Mouse (Mus musculus) liver, embryonic 13.5 days (tissue): Measurements from ENCODE around the gene Atp5l. TPM values are rescaled to one million over a fixed set of nuclear protein-coding genes. Genes with fewer than 3 reads are reported as not detected.

Source experiments
- ATAC-seq: fragments of 200-750 bp; cut with Nextera tagmentation; 2 replicates; pipeline ENCODE4 v1.8.0; 2017; ENCODE audit warnings: low read depth, mild to moderate bottlenecking, moderate number of reproducible peaks, moderate library complexity
- DNase-seq: peaks from one replicate; pipeline ENCODE4 v3.0.0; 2022
- H3K27ac ChIP-seq: fragments of 300-500 bp; sonication (generic); 2 replicates; pipeline ENCODE4 v1.5.1; 2015; ENCODE audit warnings: moderate library complexity, mild to moderate bottlenecking, inconsistent platforms
- H3K27me3 ChIP-seq: fragments of 300-500 bp; sonication (generic); 2 replicates; pipeline ENCODE4 v1.6.1; 2015; ENCODE audit warnings: mild to moderate bottlenecking, inconsistent platforms
- H3K36me3 ChIP-seq: fragments of 300-500 bp; sonication (generic); 2 replicates; pipeline ENCODE4 v1.6.1; 2015; ENCODE audit warnings: mild to moderate bottlenecking, inconsistent platforms
- H3K4me1 ChIP-seq: fragments of 300-500 bp; sonication (generic); replicated peaks from 2 replicates; pipeline ENCODE4 v1.6.1; 2015; ENCODE audit warnings: inconsistent platforms
- H3K4me2 ChIP-seq: fragments of 300-500 bp; sonication (generic); 2 replicates; pipeline ENCODE4 v1.6.1; 2015; ENCODE audit warnings: inconsistent platforms, mild to moderate bottlenecking, moderate library complexity
- H3K4me3 ChIP-seq: fragments of 300-500 bp; sonication (generic); replicated peaks from 2 replicates; pipeline ENCODE4 v1.5.1; 2015; ENCODE audit warnings: mild to moderate bottlenecking, inconsistent platforms
- H3K9ac ChIP-seq: fragments of 300-500 bp; sonication (generic); 2 replicates; pipeline ENCODE4 v1.6.1; 2015; ENCODE audit warnings: mild to moderate bottlenecking, inconsistent platforms
- H3K9me3 ChIP-seq: fragments of 300-500 bp; sonication (generic); replicated peaks from 2 replicates; pipeline ENCODE4 v1.6.1; 2016; ENCODE audit warnings: inconsistent platforms
- WGBS: fragments of 180-500 bp; shearing (Covaris S2); methylation state at CpG from one replicate; pipeline ENCODE4 v1.1.7; 2015; ENCODE audit not compliant: insufficient replicate concordance; 5-methylcytosine and 5-hydroxymethylcytosine counted together
- polyA plus RNA-seq: library from polyadenylated mRNA; unstranded; fragments of >200 nt; fragmentation: Nextera tagmentation; extraction: Ambion mirVana; gene quantifications from 2 replicates; pipeline ENCODE4 v1.2.1, GENCODE M21; 2015

Atp5l gene
- polyA plus RNA-seq, 1 experiment from 2014 or later = 569 TPM

- Histone ChIP-seq H3K36me3 (no peaks in the 10 kb centered on the region), H3K27ac (no peak overlapping the region), H3K4me3 (no peak overlapping the region), H3K27me3 (no peaks in the 10 kb centered on the region), H3K4me1 (0 out of 2 replicates have a peak, but pooled peaks cover 4% of the 10 kb centered on the region), H3K4me2 (no peak overlapping the region), H3K9ac (no peak overlapping the region), H3K9me3 (no peaks in the 10 kb centered on the region)
- whole genome bisulfite sequencing = 26% methylated on average over 3 of the region's 3 CpGs
- DNase-seq (no peak), ATAC-seq (no peak)
These were observed 27.9 kb downstream of the Atp5l start for GRCm38 (mm10) chr9:44892664-44893063.

- Histone ChIP-seq H3K4me2 (no peak overlapping the region), H3K4me1 (0 out of 2 replicates have a peak, but pooled peaks cover 4% of the 10 kb centered on the region), H3K4me3 (no peak overlapping the region), H3K9me3 (no peaks in the 10 kb centered on the region), H3K9ac (no peak overlapping the region), H3K27me3 (no peaks in the 10 kb centered on the region), H3K36me3 (no peaks in the 10 kb centered on the region), H3K27ac (no peak overlapping the region)
- DNase-seq (no peak), ATAC-seq (no peak)
- WGBS = 87% methylated on average over 6 of the region's 6 CpGs
These were observed 29.3 kb downstream of the Atp5l start for GRCm38 (mm10) chr9:44891210-44891609.

- Histone ChIP-seq H3K9me3 (no peaks in the 10 kb centered on the region), H3K4me1 (0 out of 2 replicates have a peak, but pooled peaks cover 4% of the 10 kb centered on the region), H3K4me2 (no peak overlapping the region), H3K4me3 (no peak overlapping the region), H3K36me3 (no peaks in the 10 kb centered on the region), H3K27ac (no peak overlapping the region), H3K27me3 (peaks cover 5% of the 10 kb centered on the region; the same call in 1 of the 2 replicates), H3K9ac (no peak overlapping the region)
- no peak for ATAC-seq
- DNase-seq = no peak
- 31% methylated on average over 2 of the region's 2 CpGs for WGBS
These were observed 30.4 kb downstream of the Atp5l start for GRCm38 (mm10) chr9:44890122-44890521.

GRCm38 (mm10) chr9:44888114-44888624 is 32.4 kb downstream of the Atp5l start:
- Histone ChIP-seq H3K4me3 (no peak overlapping the region), H3K4me1 (peaks cover 7% of the 10 kb centered on the region), H3K9ac (no peak overlapping the region), H3K9me3 (no peaks in the 10 kb centered on the region), H3K27ac (no peak overlapping the region), H3K36me3 (no peaks in the 10 kb centered on the region), H3K4me2 (no peak overlapping the region), H3K27me3 (peaks cover 8% of the 10 kb centered on the region)
- DNase-seq (no peak), ATAC-seq (no peak)
- 73% methylated on average over 7 of the region's 7 CpGs for WGBS

GRCm38 (mm10) chr9:44882981-44883569 is 37.5 kb downstream of the Atp5l start:
- Histone ChIP-seq H3K9ac (peak overlapping the region; percentile 93), H3K4me2 (peak overlapping the region; percentile 99), H3K36me3 (0 out of 2 replicates have a peak, but pooled peaks cover under 1% of the 10 kb centered on the region), H3K27me3 (peaks cover 14% of the 10 kb centered on the region), H3K27ac (no peak overlapping the region), H3K4me3 (peak overlapping the region; percentile 97), H3K9me3 (no peaks in the 10 kb centered on the region), H3K4me1 (peaks cover 41% of the 10 kb centered on the region)
- WGBS = 3% methylated on average over 21 of the region's 21 CpGs
- ATAC-seq = no peak
- DNase-seq = no peak

- DNase-seq = peak; percentile 36
- Histone ChIP-seq H3K4me2 (peak overlapping the region; percentile 99), H3K9me3 (no peaks in the 10 kb centered on the region), H3K36me3 (peaks cover 6% of the 10 kb centered on the region; the same call in 1 of the 2 replicates), H3K4me3 (peak overlapping the region; percentile 97), H3K9ac (peak overlapping the region; percentile 93), H3K27ac (peak overlapping the region; percentile 91; the same call in 1 of the 2 replicates), H3K27me3 (peaks cover 14% of the 10 kb centered on the region), H3K4me1 (peaks cover 47% of the 10 kb centered on the region)
- WGBS = under 1% methylated on average over 26 of the region's 27 CpGs
- no peak; the same call in 1 of the 2 replicates for ATAC-seq
These were observed 38.0 kb downstream of the Atp5l start for GRCm38 (mm10) chr9:44882436-44882980.

GRCm38 (mm10) chr9:44881941-44882435 is 38.6 kb downstream of the Atp5l start:
- Histone ChIP-seq H3K4me2 (peak overlapping the region; percentile 99), H3K9ac (peak overlapping the region; percentile 93), H3K9me3 (no peaks in the 10 kb centered on the region), H3K27ac (peak overlapping the region; percentile 91), H3K4me3 (peak overlapping the region; percentile 97), H3K4me1 (peaks cover 51% of the 10 kb centered on the region), H3K27me3 (peaks cover 14% of the 10 kb centered on the region), H3K36me3 (peaks cover 10% of the 10 kb centered on the region)
- ATAC-seq (peak; percentile 56), DNase-seq (peak; percentile 62)
- 0% methylated on average over 29 of the region's 29 CpGs for WGBS

- Histone ChIP-seq H3K4me1 (peaks cover 55% of the 10 kb centered on the region), H3K36me3 (peaks cover 13% of the 10 kb centered on the region), H3K4me3 (peak within 1 kb of the TSS; percentile 97), H3K9me3 (no peaks in the 10 kb centered on the region), H3K27me3 (peaks cover 14% of the 10 kb centered on the region), H3K27ac (peak within 1 kb of the TSS; percentile 91), H3K4me2 (peak within 1 kb of the TSS; percentile 99), H3K9ac (peak within 1 kb of the TSS; percentile 93)
- DNase-seq (peak; percentile 96), ATAC-seq (peak; percentile 85)
- WGBS = under 1% methylated on average over 42 of the region's 71 CpGs
These were observed 39.2 kb downstream of the Atp5l start, which contains the start of gene Kmt2a for GRCm38 (mm10) chr9:44881221-44881871. TSS of gene Kmt2a (minus strand) at chr9:44881296.

- peaks cover 13% of the 10 kb centered on the region for H3K36me3 ChIP-seq
- peak; percentile 3 for DNase-seq
- no peaks in the 10 kb centered on the region for H3K9me3 ChIP-seq
- H3K9ac ChIP-seq = peak overlapping the region; percentile 93
- H3K27me3 ChIP-seq = peaks cover 11% of the 10 kb centered on the region
- peak overlapping the region; percentile 99 for H3K4me2 ChIP-seq
- H3K27ac ChIP-seq = peak overlapping the region; percentile 88
- under 1% methylated on average over 43 of the region's 44 CpGs for WGBS
- peak; percentile 41 for ATAC-seq
- H3K4me3 ChIP-seq = peak overlapping the region; percentile 97
- H3K4me1 ChIP-seq = peaks cover 61% of the 10 kb centered on the region
These were observed 40.0 kb downstream of the Atp5l start for GRCm38 (mm10) chr9:44880309-44881081.

- Histone ChIP-seq H3K4me3 (peak overlapping the region; percentile 97), H3K4me1 (peaks cover 62% of the 10 kb centered on the region), H3K27me3 (peaks cover 8% of the 10 kb centered on the region), H3K9me3 (no peaks in the 10 kb centered on the region), H3K36me3 (peaks cover 13% of the 10 kb centered on the region), H3K4me2 (peak overlapping the region; percentile 99), H3K27ac (peak overlapping the region; percentile 88), H3K9ac (peak overlapping the region; percentile 93)
- peak; percentile 18 for DNase-seq
- no peak for ATAC-seq
- under 1% methylated on average over 13 of the region's 13 CpGs for WGBS
These were observed 40.8 kb downstream of the Atp5l start for GRCm38 (mm10) chr9:44879694-44880271.
